Mouse (Mus musculus) liver, embryonic 16.5 days (tissue): ENCODE data around the gene Hopx. TPM values are rescaled to one million over a fixed set of nuclear protein-coding genes. Genes with fewer than 3 reads are reported as not detected.
"Not testable (repeated sequence)": the region's sequence is repeated elsewhere in the genome, so short reads cannot be mapped to it uniquely, and the experiment has no call there.

Source experiments
- ATAC-seq: fragments of 200-750 bp; cut with Nextera tagmentation; 2 replicates; pipeline ENCODE4 v1.8.0; 2017; ENCODE audit warnings: low read depth, mild to moderate bottlenecking, moderate number of reproducible peaks, moderate library complexity
- H3K27ac ChIP-seq: fragments of 300-500 bp; sonication (generic); 2 replicates; pipeline ENCODE4 v1.5.1; 2014; ENCODE audit warnings: mild to moderate bottlenecking, low read length
- H3K27me3 ChIP-seq: fragments of 300-500 bp; sonication (generic); 2 replicates; pipeline ENCODE4 v1.6.1; 2014; ENCODE audit warnings: low read depth, low read length, mixed read lengths; ENCODE audit not compliant: control insufficient read depth, insufficient read depth
- H3K36me3 ChIP-seq: fragments of 300-500 bp; sonication (generic); 2 replicates; pipeline ENCODE4 v1.6.1; 2014; ENCODE audit warnings: mild to moderate bottlenecking; ENCODE audit not compliant: control insufficient read depth, insufficient read depth
- H3K4me1 ChIP-seq: fragments of 300-500 bp; sonication (generic); 2 replicates; pipeline ENCODE4 v1.6.1; 2014; ENCODE audit warnings: low read depth, low read length, mixed read lengths; ENCODE audit not compliant: control insufficient read depth
- H3K4me2 ChIP-seq: fragments of 300-500 bp; sonication (generic); 2 replicates; pipeline ENCODE4 v1.6.1; 2014; ENCODE audit warnings: low read depth, low read length, mixed read lengths
- H3K4me3 ChIP-seq: fragments of 300-500 bp; sonication (generic); 2 replicates; pipeline ENCODE4 v1.5.1; 2014; ENCODE audit warnings: low read depth, mild to moderate bottlenecking, low read length
- H3K9ac ChIP-seq: fragments of 300-500 bp; sonication (generic); 2 replicates; pipeline ENCODE4 v1.6.1; 2014; ENCODE audit warnings: low read depth, low read length
- H3K9me3 ChIP-seq: fragments of 300-500 bp; sonication (generic); replicated peaks from 2 replicates; pipeline ENCODE4 v1.6.1; 2016; ENCODE audit warnings: low read length; ENCODE audit not compliant: control insufficient read depth
- WGBS: fragments of 180-500 bp; shearing (Covaris S2); extraction: QIAGEN DNeasy Blood & Tissue Kit; methylation state at CpG from one replicate; pipeline ENCODE4 v1.1.7; 2014; ENCODE audit not compliant: insufficient replicate concordance; 5-methylcytosine and 5-hydroxymethylcytosine counted together
- polyA plus RNA-seq: library from polyadenylated mRNA; unstranded; fragments of >200 nt; fragmentation: Nextera tagmentation; extraction: Ambion mirVana; gene quantifications from 2 replicates; pipeline ENCODE4 v1.2.1, GENCODE M21; 2015

Gene Hopx
- polyA plus RNA-seq, 1 experiment from 2014 or later: 0.25 TPM

- H3K4me3 ChIP-seq: no peak overlapping the region
- H3K27me3 ChIP-seq: peaks cover 16% of the 10 kb centered on the region
- H3K9me3 ChIP-seq: no peaks in the 10 kb centered on the region
- no peaks in the 10 kb centered on the region for H3K36me3 ChIP-seq
- H3K4me1 ChIP-seq: peaks cover 3% of the 10 kb centered on the region; the same call in 1 of the 2 replicates
- no peak overlapping the region for H3K4me2 ChIP-seq
- 41% methylated on average over 6 of the region's 6 CpGs for WGBS
- no peak overlapping the region for H3K9ac ChIP-seq
- H3K27ac ChIP-seq: no peak overlapping the region
- peak; percentile 56 for ATAC-seq
Measured at GRCm38 (mm10) chr5:77097686-77098085, 17.2 kb downstream of the Hopx start.

GRCm38 (mm10) chr5:77096194-77096593 lies 18.7 kb downstream of the Hopx start:
- H3K4me3 ChIP-seq, ATAC-seq, H3K9me3 ChIP-seq, H3K27ac ChIP-seq, H3K4me1 ChIP-seq, H3K36me3 ChIP-seq, H3K4me2 ChIP-seq, H3K9ac ChIP-seq: not testable (repeated sequence)
- 44% methylated on average over 3 of the region's 3 CpGs for WGBS
- H3K27me3 ChIP-seq: peaks cover 16% of the 10 kb centered on the region

- no peak overlapping the region for H3K27ac ChIP-seq
- H3K36me3 ChIP-seq: no peaks in the 10 kb centered on the region
- H3K9me3 ChIP-seq: no peaks in the 10 kb centered on the region
- peaks cover 16% of the 10 kb centered on the region for H3K27me3 ChIP-seq
- H3K4me3 ChIP-seq: peak overlapping the region; percentile 63
- WGBS: under 1% methylated on average over 69 of the region's 69 CpGs
- H3K9ac ChIP-seq: peak overlapping the region; percentile 54
- H3K4me1 ChIP-seq: peaks cover 3% of the 10 kb centered on the region; the same call in 1 of the 2 replicates
- ATAC-seq: peak; percentile 78
- peak overlapping the region; percentile 87 for H3K4me2 ChIP-seq
Measured at GRCm38 (mm10) chr5:77094510-77095491, 20.1 kb downstream of the Hopx start.

- no peak overlapping the region for H3K9ac ChIP-seq
- peaks cover 3% of the 10 kb centered on the region; the same call in 1 of the 2 replicates for H3K4me1 ChIP-seq
- H3K9me3 ChIP-seq: no peaks in the 10 kb centered on the region
- peak overlapping the region; percentile 87 for H3K4me2 ChIP-seq
- no peak overlapping the region for H3K27ac ChIP-seq
- peaks cover 16% of the 10 kb centered on the region for H3K27me3 ChIP-seq
- WGBS: 54% methylated on average over 8 of the region's 8 CpGs
- H3K4me3 ChIP-seq: peak overlapping the region; percentile 63; the same call in 1 of the 2 replicates
- H3K36me3 ChIP-seq: no peaks in the 10 kb centered on the region
- ATAC-seq: no peak
Measured at GRCm38 (mm10) chr5:77093961-77094360, 21.0 kb downstream of the Hopx start.

- Histone ChIP-seq H3K9me3 (no peaks in the 10 kb centered on the region), H3K27me3 (peaks cover 16% of the 10 kb centered on the region), H3K27ac (no peak overlapping the region), H3K4me3 (no peak overlapping the region), H3K9ac (no peak overlapping the region), H3K4me1 (peaks cover 3% of the 10 kb centered on the region; the same call in 1 of the 2 replicates), H3K4me2 (no peak overlapping the region), H3K36me3 (no peaks in the 10 kb centered on the region)
- ATAC-seq: no peak
- WGBS: 18% methylated on average over 5 of the region's 5 CpGs
Measured at GRCm38 (mm10) chr5:77092531-77092930, 22.4 kb downstream of the Hopx start.

DNA sequence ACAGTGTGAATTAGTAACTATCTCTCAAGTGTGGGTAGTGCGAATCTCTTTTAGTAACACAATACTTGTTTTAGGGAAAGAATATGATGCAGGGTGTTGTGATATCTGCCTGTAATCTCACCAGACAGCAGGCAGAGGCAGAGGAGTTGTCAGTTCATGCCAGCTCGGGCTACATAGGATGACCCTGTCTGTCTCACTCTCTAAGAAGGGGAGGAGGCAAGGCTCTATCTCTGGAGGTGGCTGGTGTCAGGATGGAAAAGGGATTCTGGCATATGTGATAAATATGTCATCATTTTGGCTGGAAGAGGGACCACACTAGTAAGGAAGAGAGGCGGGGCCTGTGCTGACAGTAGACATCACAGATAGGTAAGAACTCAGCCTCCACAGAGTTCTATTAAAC lies 23.0 kb downstream of the Hopx start:
- Histone ChIP-seq H3K27me3 (peaks cover 16% of the 10 kb centered on the region), H3K4me2 (no peak overlapping the region), H3K36me3 (no peaks in the 10 kb centered on the region), H3K4me3 (no peak overlapping the region), H3K27ac (no peak overlapping the region), H3K9ac (no peak overlapping the region), H3K4me1 (peaks cover 3% of the 10 kb centered on the region; the same call in 1 of the 2 replicates), H3K9me3 (no peaks in the 10 kb centered on the region)
- 49% methylated on average over 3 of the region's 3 CpGs for WGBS
- no peak for ATAC-seq

GRCm38 (mm10) chr5:77090521-77091096 lies 24.3 kb downstream of the Hopx start:
- Histone ChIP-seq H3K4me3 (no peak overlapping the region), H3K4me1 (peaks cover 3% of the 10 kb centered on the region; the same call in 1 of the 2 replicates), H3K27me3 (peaks cover 14% of the 10 kb centered on the region), H3K4me2 (no peak overlapping the region), H3K36me3 (no peaks in the 10 kb centered on the region), H3K27ac (no peak overlapping the region), H3K9me3 (no peaks in the 10 kb centered on the region), H3K9ac (no peak overlapping the region)
- no peak for ATAC-seq
- 55% methylated on average over 5 of the region's 5 CpGs for WGBS

DNA sequence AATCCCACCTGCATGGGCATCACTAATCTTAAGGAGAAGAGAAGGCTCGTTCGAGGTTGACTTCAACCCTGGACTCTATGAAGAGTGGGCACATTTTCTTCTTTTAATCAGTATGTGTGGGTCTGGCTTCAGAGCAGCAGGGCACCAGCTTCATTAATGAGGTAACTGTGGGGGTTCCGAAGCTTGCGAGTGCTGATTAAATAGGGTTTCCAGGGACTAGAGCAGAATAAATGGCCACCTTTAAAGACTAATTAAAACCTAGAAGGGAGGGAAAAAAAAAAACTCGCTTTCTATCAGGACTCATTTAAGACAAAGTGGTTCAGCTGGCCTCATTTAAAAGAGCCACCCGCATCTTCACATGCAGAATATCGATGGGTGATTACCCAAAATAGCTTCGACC lies 25.0 kb downstream of the Hopx start:
- Histone ChIP-seq H3K36me3 (no peaks in the 10 kb centered on the region), H3K9me3 (no peaks in the 10 kb centered on the region), H3K4me2 (no peak overlapping the region), H3K9ac (no peak overlapping the region), H3K4me1 (peaks cover 3% of the 10 kb centered on the region; the same call in 1 of the 2 replicates), H3K4me3 (no peak overlapping the region), H3K27me3 (peaks cover 8% of the 10 kb centered on the region), H3K27ac (no peak overlapping the region)
- WGBS: 74% methylated on average over 8 of the region's 8 CpGs
- ATAC-seq: no peak

DNA sequence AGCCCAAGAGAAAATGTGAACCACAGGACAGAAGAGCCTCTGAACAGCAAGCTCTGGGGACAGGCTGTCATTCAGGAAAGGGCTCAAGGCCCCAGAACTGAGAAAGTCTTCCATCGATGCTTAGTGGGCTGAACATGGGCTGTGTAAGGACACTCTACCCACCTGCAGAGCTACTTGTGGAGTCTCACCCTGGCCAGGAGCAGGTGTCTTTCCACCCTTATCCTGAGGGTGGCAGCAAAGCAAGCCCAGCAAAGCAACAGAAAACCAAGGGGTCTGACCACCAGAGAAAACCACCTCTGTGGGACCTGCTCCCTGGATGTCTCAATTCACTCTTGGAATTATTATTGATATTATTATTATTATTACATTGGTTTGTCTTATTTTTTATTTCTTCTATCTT lies 25.6 kb downstream of the Hopx start:
- Histone ChIP-seq H3K9ac (no peak overlapping the region), H3K4me3 (no peak overlapping the region), H3K27ac (no peak overlapping the region), H3K4me1 (no peaks in the 10 kb centered on the region; the same call in 1 of the 2 replicates), H3K27me3 (peaks cover 3% of the 10 kb centered on the region), H3K9me3 (no peaks in the 10 kb centered on the region), H3K36me3 (no peaks in the 10 kb centered on the region), H3K4me2 (no peak overlapping the region)
- ATAC-seq: no peak
- 25% methylated on average over 1 of the region's 1 CpGs for WGBS
